Mouse (Mus musculus) MEL (cell line): ENCODE measurements at regions not wholly inside any gene's neighbourhood (a gene's known extent, or its start where the extent isn't known, plus 50 kb on each side); places are given as distances from the start of the nearest gene placed in this dataset.

Experiments used
- DNase-seq: peaks from one replicate; pipeline ENCODE4 v3.0.0; 2011; ENCODE audit warnings: low read depth, low spot score
- H3K27ac ChIP-seq: 2 replicates; pipeline ENCODE4 v1.5.1; 2012; ENCODE audit warnings: low read depth, mild to moderate bottlenecking, control low read depth, low read length, moderate library complexity; ENCODE audit not compliant: control insufficient read depth
- H3K27me3 ChIP-seq, 2 experiments: fragments of 150-350 bp in 1 of 2; sonication (generic) in 1 of 2; 2 replicates each; pipeline ENCODE4 v1.6.1; 2012; ENCODE audit warnings: low read length in 2 of 2, mild to moderate bottlenecking in 2 of 2, improper control_type of control experiment in 1 of 2, moderate library complexity in 1 of 2; ENCODE audit not compliant: insufficient read depth in 2 of 2, control insufficient read depth in 1 of 2
- H3K36me3 ChIP-seq, 2 experiments: 2 replicates each; pipeline ENCODE4 v1.6.1; 2012 to 2014; ENCODE audit warnings: low read length in 2 of 2, improper control_type of control experiment in 1 of 2, inconsistent platforms in 1 of 2, mild to moderate bottlenecking in 1 of 2; ENCODE audit not compliant: insufficient read depth in 2 of 2, control insufficient read depth in 1 of 2
- H3K4me1 ChIP-seq, 2 experiments: fragments of 150-350 bp in 1 of 2; sonication (generic) in 1 of 2; 2 replicates each; pipeline ENCODE4 v1.6.1; 2012; ENCODE audit warnings: low read length in 2 of 2, improper control_type of control experiment in 1 of 2, mild to moderate bottlenecking in 1 of 2; ENCODE audit not compliant: insufficient read depth in 2 of 2, control insufficient read depth in 1 of 2
- H3K4me3 ChIP-seq, 2 experiments: fragments of 150-350 bp in 1 of 2; sonication (generic) in 1 of 2; 2 replicates each; pipeline ENCODE4 v1.5.1; 2012; ENCODE audit warnings: low read depth in 2 of 2, low read length in 2 of 2, mild to moderate bottlenecking in 2 of 2, moderate library complexity in 2 of 2, control low read depth in 1 of 2, improper control_type of control experiment in 1 of 2; ENCODE audit not compliant: control insufficient read depth in 1 of 2, insufficient read depth in 1 of 2
- H3K79me2 ChIP-seq: 2 replicates; pipeline ENCODE4 v1.6.1; 2012; ENCODE audit warnings: mild to moderate bottlenecking, low read length, moderate library complexity; ENCODE audit not compliant: control insufficient read depth, poor library complexity, insufficient read depth
- H3K9ac ChIP-seq: 2 replicates; pipeline ENCODE4 v1.6.1; 2012; ENCODE audit warnings: low read depth, mild to moderate bottlenecking, control low read depth, low read length, moderate library complexity; ENCODE audit not compliant: control insufficient read depth, poor library complexity, severe bottlenecking
- H3K9me3 ChIP-seq: fragments of 150-350 bp; sonication (generic); replicated peaks from 2 replicates; pipeline ENCODE4 v1.6.1; 2012; ENCODE audit warnings: mild to moderate bottlenecking, low read length, improper control_type of control experiment, moderate library complexity; ENCODE audit not compliant: insufficient read depth
- CHD1 ChIP-seq: IDR thresholded peaks from 2 replicates; pipeline ENCODE4 v1.6.1; 2012; ENCODE audit warnings: low read depth, mild to moderate bottlenecking, inconsistent platforms, low read length, improper control_type of control experiment
- CTCF ChIP-seq, 3 experiments: IDR thresholded peaks in 2 of 3; conservative IDR thresholded peaks in 1 of 3; 2 replicates each; pipeline ENCODE4 v1.5.1; 2011 to 2012; ENCODE audit warnings: low read length in 3 of 3, low read depth in 2 of 3, mild to moderate bottlenecking in 2 of 3, improper control_type of control experiment in 1 of 3, inconsistent platforms in 1 of 3, mixed read lengths in 1 of 3, moderate library complexity in 1 of 3; ENCODE audit not compliant: control insufficient read depth in 1 of 3, insufficient read depth in 1 of 3, poor library complexity in 1 of 3, severe bottlenecking in 1 of 3
- E2F4 ChIP-seq: IDR thresholded peaks from 2 replicates; pipeline ENCODE4 v1.6.1; 2011; ENCODE audit warnings: low read depth, low read length, improper control_type of control experiment, borderline replicate concordance
- ELF1 ChIP-seq: IDR thresholded peaks from 2 replicates; pipeline ENCODE4 v1.6.1; 2014; ENCODE audit warnings: low read depth, mild to moderate bottlenecking, inconsistent platforms, low read length, improper control_type of control experiment, moderate library complexity
- ETS1 ChIP-seq: IDR thresholded peaks from 2 replicates; pipeline ENCODE4 v1.6.1; 2012; ENCODE audit warnings: low read depth, mild to moderate bottlenecking, inconsistent platforms, low read length, improper control_type of control experiment, moderate library complexity
- GABPA ChIP-seq: IDR thresholded peaks from 2 replicates; pipeline ENCODE4 v1.6.1; 2012; ENCODE audit warnings: low read depth, mild to moderate bottlenecking, inconsistent platforms, low read length, improper control_type of control experiment, moderate library complexity
- GATA1 ChIP-seq: IDR thresholded peaks from 2 replicates; pipeline ENCODE4 v1.6.1; 2011; ENCODE audit warnings: low read depth, low read length, improper control_type of control experiment
- HCFC1 ChIP-seq: IDR thresholded peaks from 2 replicates; pipeline ENCODE4 v1.6.1; 2012; ENCODE audit warnings: low read depth, mild to moderate bottlenecking, inconsistent platforms, low read length, improper control_type of control experiment, moderate library complexity
- JUND ChIP-seq: IDR thresholded peaks from 2 replicates; pipeline ENCODE4 v1.6.1; 2011; ENCODE audit warnings: low read depth, mild to moderate bottlenecking, improper control_type of control experiment, low read length
- KAT2A ChIP-seq: conservative IDR thresholded peaks from 2 replicates; pipeline ENCODE4 v1.6.1; 2012; ENCODE audit warnings: low read depth, low read length, improper control_type of control experiment, inconsistent platforms
- MAFK ChIP-seq: IDR thresholded peaks from 2 replicates; pipeline ENCODE4 v1.6.1; 2011; ENCODE audit warnings: low read depth, mild to moderate bottlenecking, low read length, improper control_type of control experiment, borderline replicate concordance
- MEF2A ChIP-seq: IDR thresholded peaks from 2 replicates; pipeline ENCODE4 v1.6.1; 2014; ENCODE audit warnings: low read depth, mild to moderate bottlenecking, inconsistent platforms, low read length, improper control_type of control experiment; ENCODE audit not compliant: poor library complexity, insufficient replicate concordance, severe bottlenecking; ENCODE audit errors: extremely low read depth
- MXI1 ChIP-seq: IDR thresholded peaks from 2 replicates; pipeline ENCODE4 v1.6.1; 2011; ENCODE audit warnings: mild to moderate bottlenecking, low read depth, low read length, improper control_type of control experiment
- MYB ChIP-seq: IDR thresholded peaks from 2 replicates; pipeline ENCODE4 v1.6.1; 2011; ENCODE audit warnings: mild to moderate bottlenecking, low read depth, low read length, improper control_type of control experiment
- MYC ChIP-seq: IDR thresholded peaks from 2 replicates; pipeline ENCODE4 v1.6.1; 2011; ENCODE audit warnings: low read depth, mild to moderate bottlenecking, low read length, improper control_type of control experiment, moderate library complexity
- POLR2A ChIP-seq, 2 experiments: IDR thresholded peaks; 2 replicates each; pipeline ENCODE4 v1.6.1; 2011 to 2012; ENCODE audit warnings: low read length in 2 of 2, mild to moderate bottlenecking in 2 of 2, control low read depth in 1 of 2, improper control_type of control experiment in 1 of 2, low read depth in 1 of 2, moderate library complexity in 1 of 2; ENCODE audit not compliant: control insufficient read depth in 1 of 2, insufficient read depth in 1 of 2, poor library complexity in 1 of 2
- POLR2AphosphoS5 ChIP-seq: IDR thresholded peaks from 2 replicates; pipeline ENCODE4 v1.6.1; 2012; ENCODE audit warnings: low read depth, borderline replicate concordance, mild to moderate bottlenecking, inconsistent platforms, low read length, moderate library complexity, mixed read lengths
- RAD21 ChIP-seq: IDR thresholded peaks from 2 replicates; pipeline ENCODE4 v1.6.1; 2011; ENCODE audit warnings: mild to moderate bottlenecking, low read depth, low read length, improper control_type of control experiment
- RCOR1 ChIP-seq: IDR thresholded peaks from 2 replicates; pipeline ENCODE4 v1.6.1; 2012; ENCODE audit warnings: low read depth, mild to moderate bottlenecking, inconsistent platforms, low read length, improper control_type of control experiment
- TAL1 ChIP-seq: IDR thresholded peaks from 2 replicates; pipeline ENCODE4 v1.6.1; 2012; ENCODE audit warnings: mild to moderate bottlenecking, inconsistent platforms, low read length, moderate library complexity, mixed read lengths
- TBP ChIP-seq: IDR thresholded peaks from 2 replicates; pipeline ENCODE4 v1.8.0; 2011; ENCODE audit warnings: low read depth, low read length, improper control_type of control experiment
- TCF12 ChIP-seq: IDR thresholded peaks from 2 replicates; pipeline ENCODE4 v1.6.1; 2014; ENCODE audit warnings: low read depth, mild to moderate bottlenecking, inconsistent platforms, low read length, improper control_type of control experiment, moderate library complexity
- USF1 ChIP-seq: IDR thresholded peaks from 2 replicates; pipeline ENCODE4 v1.6.1; 2014; ENCODE audit warnings: low read depth, mild to moderate bottlenecking, inconsistent platforms, low read length, improper control_type of control experiment, moderate library complexity
- USF2 ChIP-seq, 2 experiments: IDR thresholded peaks; 2 replicates each; pipeline ENCODE4 v1.6.1; 2011 to 2012; ENCODE audit warnings: improper control_type of control experiment in 2 of 2, low read length in 2 of 2, borderline replicate concordance in 1 of 2, inconsistent platforms in 1 of 2, low read depth in 1 of 2, mild to moderate bottlenecking in 1 of 2; ENCODE audit not compliant: insufficient read depth in 1 of 2
- ZC3H11A ChIP-seq: IDR thresholded peaks from 2 replicates; pipeline ENCODE4 v1.6.1; 2012; ENCODE audit warnings: low read depth, mild to moderate bottlenecking, inconsistent platforms, low read length, improper control_type of control experiment
- ZNF384 ChIP-seq: IDR thresholded peaks from 2 replicates; pipeline ENCODE4 v1.6.1; 2012; ENCODE audit warnings: low read depth, mild to moderate bottlenecking, inconsistent platforms, low read length, improper control_type of control experiment

DNA sequence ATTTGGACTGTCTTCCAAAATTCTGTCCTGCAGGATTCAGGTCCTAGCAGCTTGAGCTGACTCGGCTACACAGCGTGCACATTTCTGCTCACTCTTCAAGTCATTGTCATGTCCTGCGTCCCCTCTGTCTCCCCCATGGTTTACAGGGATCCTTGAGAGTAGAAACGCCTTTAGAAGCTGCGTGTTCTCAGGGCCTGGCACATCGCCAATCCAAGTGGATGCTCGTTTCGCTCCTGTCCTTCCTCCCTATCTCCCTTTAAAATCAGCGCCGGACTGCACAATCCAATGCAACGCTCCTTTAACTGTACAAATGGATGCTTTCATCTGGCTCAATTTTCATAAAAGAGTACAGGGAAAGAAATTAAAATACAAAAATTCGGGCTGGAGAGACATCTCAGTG is 201.6 kb downstream of the Cdh26 start:
- H3K79me2 ChIP-seq: no peaks in the 10 kb centered on the region
- H3K9ac ChIP-seq: no peak overlapping the region
- H3K4me1 ChIP-seq: no peaks in the 10 kb centered on the region
- no peaks in the 10 kb centered on the region for H3K27me3 ChIP-seq
- no peak overlapping the region for H3K4me3 ChIP-seq
- DNase-seq: no peak
- H3K9me3 ChIP-seq: no peaks in the 10 kb centered on the region
- TF ChIP-seq ZC3H11A (no peak), CHD1 (no peak), ETS1 (no peak), TCF12 (no peak), POLR2A (IDR thresholded peaks at IDR 0.05; ENCODE audit: control insufficient read depth in 1 of 2, insufficient read depth in 1 of 2, low read depth in 1 of 2, low read length in 2 of 2, poor library complexity in 1 of 2) (no peak), MAFK (no peak), POLR2AphosphoS5 (no peak)
- no peak overlapping the region for H3K27ac ChIP-seq
- H3K36me3 ChIP-seq: no peaks in the 10 kb centered on the region

DNA sequence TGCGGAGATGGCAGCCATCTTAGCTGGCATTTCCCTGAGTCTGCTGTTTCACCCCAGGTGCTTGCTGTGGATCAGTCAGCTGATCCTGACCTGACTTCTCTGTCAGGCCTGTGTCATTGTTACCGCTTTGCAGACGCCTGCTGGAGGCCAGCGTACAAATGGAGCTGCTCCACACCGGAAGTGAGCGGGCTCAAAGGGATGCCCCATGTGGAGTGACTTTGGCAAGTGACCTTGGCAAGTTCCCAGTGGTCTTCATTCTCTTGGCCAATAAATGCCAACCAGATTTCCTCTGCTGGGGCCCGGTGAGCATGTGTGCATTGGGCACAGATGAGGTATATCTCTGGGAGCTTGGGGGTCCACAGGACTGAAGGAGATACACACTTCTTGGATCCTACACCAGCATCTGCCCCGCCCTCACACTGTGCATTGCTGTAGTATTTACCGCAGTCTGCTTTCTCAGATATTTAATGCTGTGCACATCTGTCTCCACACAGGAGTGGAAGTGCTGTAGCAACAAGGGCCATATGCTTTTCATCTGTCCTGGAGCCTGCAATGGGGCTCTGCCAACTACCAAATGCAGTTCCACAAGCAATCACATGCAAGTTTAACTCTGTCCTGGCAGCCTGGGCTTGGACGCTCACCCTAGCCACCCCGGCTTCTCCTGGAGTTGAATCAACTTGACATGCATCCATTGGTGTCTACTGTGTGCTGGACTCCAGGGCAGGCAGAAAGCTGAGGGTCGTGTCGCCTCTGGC is 202.7 kb downstream of the Cdh26 start:
- H3K36me3 ChIP-seq: no peaks in the 10 kb centered on the region
- no peaks in the 10 kb centered on the region for H3K9me3 ChIP-seq
- H3K27me3 ChIP-seq: no peaks in the 10 kb centered on the region
- H3K4me1 ChIP-seq: no peaks in the 10 kb centered on the region
- H3K9ac ChIP-seq: no peak overlapping the region
- H3K4me3 ChIP-seq: no peak overlapping the region
- DNase-seq: no peak
- no peak for TF ChIP-seq E2F4
- TF ChIP-seq MYC: no peak
- no peak for TF ChIP-seq KAT2A
- TF ChIP-seq MEF2A: no peak
- TF ChIP-seq MYB: no peak
- TF ChIP-seq TAL1: no peak
- TF ChIP-seq RAD21: no peak
- TF ChIP-seq TBP: no peak
- H3K79me2 ChIP-seq: no peaks in the 10 kb centered on the region
- no peak overlapping the region for H3K27ac ChIP-seq

DNA sequence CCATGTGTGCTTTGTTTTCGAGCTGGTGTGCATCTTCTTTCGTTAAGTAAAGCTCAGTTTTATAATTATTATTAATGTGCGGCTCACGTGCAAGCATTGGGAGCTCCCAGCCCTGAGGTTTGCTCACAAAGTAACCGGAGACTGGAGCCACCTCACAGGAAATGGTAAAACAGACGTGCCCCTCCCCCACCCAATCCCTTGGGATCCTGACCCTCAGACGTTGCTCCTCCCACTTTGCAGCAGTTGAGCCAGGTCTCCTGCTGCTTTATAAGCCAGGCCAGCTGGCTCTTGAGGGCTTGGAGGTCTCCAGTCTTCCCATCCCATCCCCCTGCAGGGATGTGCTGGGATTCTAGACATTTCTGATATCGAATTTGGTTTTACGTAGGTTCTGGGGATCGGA is 203.8 kb downstream of the Cdh26 start:
- no peaks in the 10 kb centered on the region for H3K9me3 ChIP-seq
- H3K9ac ChIP-seq: no peak overlapping the region
- TF ChIP-seq TAL1 (no peak), USF2 (IDR thresholded peaks at IDR 0.05; ENCODE audit: borderline replicate concordance in 1 of 2, insufficient read depth in 1 of 2, low read depth in 1 of 2, low read length in 2 of 2) (no peak), CTCF (IDR thresholded peaks at IDR 0.05 in 2 of 3, conservative IDR thresholded peaks at IDR 0.05 in 1 of 3; ENCODE audit: control insufficient read depth in 1 of 3, insufficient read depth in 1 of 3, low read depth in 2 of 3, low read length in 3 of 3, poor library complexity in 1 of 3, severe bottlenecking in 1 of 3) (no peak), ELF1 (no peak), ZC3H11A (no peak), POLR2AphosphoS5 (no peak), GABPA (no peak), MXI1 (no peak), RCOR1 (no peak), MYB (no peak), MAFK (no peak), HCFC1 (no peak), TCF12 (no peak), USF1 (no peak), JUND (no peak), ZNF384 (no peak), MEF2A (no peak), GATA1 (no peak)

More for the DNA sequence above, 203.8 kb downstream of the Cdh26 start:
- Histone ChIP-seq H3K27me3 (no peaks in the 10 kb centered on the region), H3K4me3 (no peak overlapping the region), H3K36me3 (no peaks in the 10 kb centered on the region), H3K27ac (no peak overlapping the region), H3K79me2 (no peaks in the 10 kb centered on the region), H3K4me1 (no peaks in the 10 kb centered on the region)
- DNase-seq: no peak
